ENCODE assay signal across 10 mouse cellular contexts in the genomic region with DNA sequence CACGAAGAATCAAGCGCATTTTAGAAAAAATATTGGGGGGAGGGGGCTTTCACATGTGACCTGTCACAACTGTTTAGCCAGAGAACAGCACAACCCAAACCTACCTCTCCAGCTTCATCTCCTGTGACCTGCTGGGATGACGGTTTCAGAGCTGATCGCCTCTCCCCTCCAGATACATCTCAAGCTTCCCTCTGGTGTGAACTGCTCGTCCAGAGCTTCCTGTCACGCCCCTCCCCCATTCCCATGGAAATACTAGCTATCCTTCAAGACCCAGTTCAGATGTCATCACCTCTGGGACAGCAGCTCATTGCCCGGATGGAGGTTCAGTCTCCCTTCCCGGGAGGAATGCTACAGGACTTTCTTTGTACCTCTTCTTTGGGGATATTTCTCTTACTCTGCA. TPM values are rescaled to one million over a fixed set of nuclear protein-coding genes. Genes with fewer than 3 reads are reported as not detected.
A peak's percentile ranks its signal among the peaks of the same experiment; 100 is the strongest.
DNase-seq lines count a peak whose midpoint lies in the region; ATAC-seq and TF ChIP-seq lines count a peak whose summit lies in the region.
"Had no signal": no experiment of that assay in that cellular context is flagged by ENCODE, and none has a peak within 500 bp of the region (broad histone marks: within the 10 kb centered on the region; RNA-seq: fewer than 3 reads in every experiment).

No protein-coding gene starts in this region.

- H3K4me2 ChIP-seq in heart, embryonic 13.5 days: peak overlapping the region; percentile 51
- H3K4me2 ChIP-seq in lung, postnatal 0 days (replicated peaks; ENCODE audit: low read depth, low read length): no peak overlapping the region

- H3K27me3 ChIP-seq in heart, embryonic 13.5 days (replicated peaks): no peaks in the 10 kb centered on the region
- H3K27me3 ChIP-seq in lung, postnatal 0 days (replicated peaks; ENCODE audit: insufficient read depth, low read length): no peaks in the 10 kb centered on the region

- peak overlapping the region; percentile 63; the same call in 1 of the 2 replicates for H3K9ac ChIP-seq in heart, embryonic 13.5 days
- no peak overlapping the region for H3K9ac ChIP-seq in lung, postnatal 0 days (replicated peaks; ENCODE audit: low read depth)

- TF ChIP-seq CTCF in lung, postnatal 0 days (IDR thresholded peaks at IDR 0.05): no peak
- no peak for TF ChIP-seq CTCF in layer of hippocampus, adult 2 months (conservative IDR thresholded peaks at IDR 0.05)

- no peak overlapping the region; the same call in 1 of the 2 replicates for H3K27ac ChIP-seq in brown adipose tissue, adult 24 weeks (replicated peaks; ENCODE audit: low read depth, low read length)
- peak overlapping the region; percentile 65; the same call in 1 of the 2 replicates for H3K27ac ChIP-seq in heart, embryonic 13.5 days (replicated peaks)
- no peak overlapping the region for H3K27ac ChIP-seq in lung, postnatal 0 days (ENCODE audit: low read length)
- H3K27ac ChIP-seq in layer of hippocampus, adult 2 months: no peak overlapping the region

- H3K4me3 ChIP-seq in brown adipose tissue, adult 24 weeks (ENCODE audit: insufficient read depth, low read depth, low read length): 0 out of 2 replicates have a peak overlapping the region, but pooled peaks have one; percentile 17
- H3K4me3 ChIP-seq in heart, embryonic 13.5 days: peak overlapping the region; percentile 23
- no peak overlapping the region; the same call in 1 of the 2 replicates for H3K4me3 ChIP-seq in lung, postnatal 0 days (ENCODE audit: low read depth, low read length)
- no peak overlapping the region for H3K4me3 ChIP-seq in layer of hippocampus, adult 2 months
- H3K4me3 ChIP-seq: myocyte had no signal

- DNase-seq in heart, adult 18-20 months: peak; percentile 33 to 45
- no peak for DNase-seq in heart, adult 8-10 months (ENCODE audit: low spot score)
- DNase-seq in lung, postnatal 0 days (ENCODE audit: low spot score): peak; percentile 51
- no peak for DNase-seq in urinary bladder, postnatal 10 days (ENCODE audit: low spot score)
- no peak for DNase-seq in B cell, adult 2 months
- no peak for DNase-seq in layer of hippocampus, adult 2 months (ENCODE audit: low spot score in 2 of 2)
- DNase-seq: adrenal gland, adult 2 months had no signal

- H3K4me1 ChIP-seq in brown adipose tissue, adult 24 weeks (ENCODE audit: control insufficient read depth, insufficient read depth, insufficient read length, low read length): peaks cover 17% of the 10 kb centered on the region
- peaks cover 23% of the 10 kb centered on the region for H3K4me1 ChIP-seq in heart, embryonic 13.5 days
- no peaks in the 10 kb centered on the region; the same call in 1 of the 2 replicates for H3K4me1 ChIP-seq in lung, postnatal 0 days (ENCODE audit: insufficient read depth, low read depth, low read length)

- no peaks in the 10 kb centered on the region for H3K9me3 ChIP-seq in heart, embryonic 13.5 days
- no peaks in the 10 kb centered on the region for H3K9me3 ChIP-seq in lung, postnatal 0 days (ENCODE audit: low read length)

- no peak for TF ChIP-seq EP300 in lung, postnatal 0 days (IDR thresholded peaks at IDR 0.05)

- peaks cover 10% of the 10 kb centered on the region for H3K36me3 ChIP-seq in heart, embryonic 13.5 days
- H3K36me3 ChIP-seq in lung, postnatal 0 days (ENCODE audit: insufficient read depth, low read length): no peaks in the 10 kb centered on the region

- whole genome bisulfite sequencing in heart, embryonic 13.5 days: 12% methylated on average over 8 of the region's 8 CpGs
- 26% methylated on average over 8 of the region's 8 CpGs for WGBS in lung, postnatal 0 days

- ATAC-seq in heart, embryonic 13.5 days (ENCODE audit: extremely low read depth, insufficient number of reproducible peaks, low FRiP score, low TSS enrichment): no peak
- ATAC-seq in lung, postnatal 0 days: peak; percentile 21; the same call in 1 of the 2 replicates

RNA-seq across cellular contexts. Expression of gene Uchl4, which starts 5.7 kb away (rescaled TPM):
- total RNA-seq in heart, adult 18-20 months (2021): 1 to 10 TPM; 3.0 to 3.5 TPM
- total RNA-seq in heart, adult 8-10 months (2022): 1 to 10 TPM; 2.8 to 3.7 (median 3.2) TPM
- polyA plus RNA-seq in brown adipose tissue, adult 24 weeks (2012; ENCODE audit: insufficient read depth, insufficient read length, missing spikeins): 3.3 and 7.9 TPM in 2 replicates
- 1.6 and 1.7 TPM in 2 replicates for polyA plus RNA-seq in heart, embryonic 13.5 days (2015; fragmentation: Nextera tagmentation; extraction: Ambion mirVana)
- polyA plus RNA-seq in lung, postnatal 0 days (2015; fragmentation: Nextera tagmentation; extraction: Ambion mirVana): 1.0 and 1.1 TPM in 2 replicates
- total RNA-seq in layer of hippocampus, adult 2 months (2021): 1 to 10 TPM; 2.8 to 2.9 TPM
- polyA plus RNA-seq: adrenal gland, adult 2 months had no signal

RNA-seq across cellular contexts. Expression of gene Map2k1, which starts 12.8 kb away (rescaled TPM):
- total RNA-seq in heart, adult 18-20 months (2021): 10 to 100 TPM; 50.1 to 51.8 TPM
- total RNA-seq in heart, adult 8-10 months (2022): 10 to 100 TPM; 46.1 to 51.3 (median 48.7) TPM
- polyA plus RNA-seq in brown adipose tissue, adult 24 weeks (2012; ENCODE audit: insufficient read depth, insufficient read length, missing spikeins): 33.1 and 39.9 TPM in 2 replicates
- 79.0 and 86.7 TPM in 2 replicates for polyA plus RNA-seq in heart, embryonic 13.5 days (2015; fragmentation: Nextera tagmentation; extraction: Ambion mirVana)
- polyA plus RNA-seq in lung, postnatal 0 days (2015; fragmentation: Nextera tagmentation; extraction: Ambion mirVana): 67.1 and 77.6 TPM in 2 replicates
- total RNA-seq in layer of hippocampus, adult 2 months (2021): 100 to 1,000 TPM; 329 to 346 TPM

RNA-seq across cellular contexts. Expression of gene Tipin, which starts 40.7 kb away (rescaled TPM):
- 10 to 100 TPM in 1 of 2 experiments, 1 to 10 TPM in 1; 9.6 to 12.3 TPM for total RNA-seq in heart, adult 18-20 months (2021)
- total RNA-seq in heart, adult 8-10 months (2022): 10 to 100 TPM in 3 of 4 experiments, 1 to 10 TPM in 1; 9.3 to 12.9 (median 11.0) TPM
- 19.1 and 20.8 TPM in 2 replicates for polyA plus RNA-seq in brown adipose tissue, adult 24 weeks (2012; ENCODE audit: insufficient read depth, insufficient read length, missing spikeins)
- polyA plus RNA-seq in heart, embryonic 13.5 days (2015; fragmentation: Nextera tagmentation; extraction: Ambion mirVana): 129 and 133 TPM in 2 replicates
- 59.8 and 70.2 TPM in 2 replicates for polyA plus RNA-seq in lung, postnatal 0 days (2015; fragmentation: Nextera tagmentation; extraction: Ambion mirVana)
- total RNA-seq in layer of hippocampus, adult 2 months (2021): 10 to 100 TPM; 15.4 to 21.7 TPM

Comparison
In these comparisons a context has a peak if more than half of its experiments do, and no peak if none do; other contexts are left out.
1. DNase-seq: peak in heart, adult 18-20 months (2 of 2) and lung, postnatal 0 days (single experiment); none in heart, adult 8-10 months (single experiment), urinary bladder, postnatal 10 days (single experiment), B cell, adult 2 months (0 of 2) and layer of hippocampus, adult 2 months (0 of 2).
2. H3K4me3 ChIP-seq: peak in brown adipose tissue, adult 24 weeks (single experiment) and heart, embryonic 13.5 days (single experiment); none in lung, postnatal 0 days (single experiment) and layer of hippocampus, adult 2 months (single experiment).
3. RNA of gene Map2k1, which starts 12.8 kb away (total RNA-seq): 329 to 346 TPM in layer of hippocampus, adult 2 months; 50.1 to 51.8 TPM in heart, adult 18-20 months and 46.1 to 51.3 TPM in heart, adult 8-10 months; every median in the first group is over 4 times any median in the second.